Mouse (Mus musculus) olfactory bulb, adult 2 months (tissue): ENCODE results near the gene Tyw5. TPM values are rescaled to one million over a fixed set of nuclear protein-coding genes. Genes with fewer than 3 reads are reported as not detected.

Source experiments
- H3K27ac ChIP-seq: fragments of 200-500 bp; 2 replicates; pipeline ENCODE4 v1.5.1; 2012; ENCODE audit warnings: low read depth, low read length; ENCODE audit not compliant: insufficient read depth
- H3K4me1 ChIP-seq: fragments of 200-500 bp; 2 replicates; pipeline ENCODE4 v1.6.1; 2012; ENCODE audit warnings: low read length; ENCODE audit not compliant: control insufficient read depth, insufficient read depth
- H3K4me3 ChIP-seq: fragments of 200-500 bp; 2 replicates; pipeline ENCODE4 v1.5.1; 2012; ENCODE audit warnings: mild to moderate bottlenecking, low read depth, low read length, moderate library complexity; ENCODE audit not compliant: insufficient read depth
- CTCF ChIP-seq: fragments of 200-500 bp; IDR thresholded peaks from 2 replicates; pipeline ENCODE4 v1.5.1; 2012; ENCODE audit warnings: low read depth, mild to moderate bottlenecking, low read length, moderate library complexity; ENCODE audit not compliant: insufficient read depth
- POLR2A ChIP-seq: fragments of 200-500 bp; IDR thresholded peaks from 2 replicates; pipeline ENCODE4 v1.6.1; 2012; ENCODE audit warnings: mild to moderate bottlenecking, low read depth, low read length, moderate library complexity; ENCODE audit not compliant: insufficient read depth
- WGBS: fragments of 180-500 bp; shearing (Covaris S2); methylation state at CpG from one replicate; pipeline ENCODE4 v1.1.7; 2018; 5-methylcytosine and 5-hydroxymethylcytosine counted together
- polyA plus RNA-seq: library from polyadenylated mRNA; stranded (reverse); fragments of >200 nt; gene quantifications from 2 replicates; pipeline ENCODE4 v1.2.4, GENCODE M21; 2012; ENCODE audit warnings: low replicate concordance; ENCODE audit not compliant: missing spikeins, insufficient read depth, insufficient read length

Tyw5 gene
- polyA plus RNA-seq, 1 experiment = not detected

- Histone ChIP-seq H3K4me1 (no peaks in the 10 kb centered on the region), H3K27ac (no peak overlapping the region), H3K4me3 (no peak overlapping the region)
- TF ChIP-seq CTCF (no peak), POLR2A (no peak)
- WGBS = 90% methylated on average over 4 of the region's 4 CpGs
Observed at GRCm38 (mm10) chr1:57369111-57369510, 37.8 kb downstream of the Tyw5 start.

GRCm38 (mm10) chr1:57367446-57367845, 39.5 kb downstream of the Tyw5 start:
- TF ChIP-seq CTCF (no peak), POLR2A (no peak)
- 97% methylated on average over 3 of the region's 3 CpGs for whole genome bisulfite sequencing
- H3K4me3 ChIP-seq = no peak overlapping the region
- H3K4me1 ChIP-seq = no peaks in the 10 kb centered on the region
- no peak overlapping the region for H3K27ac ChIP-seq

DNA sequence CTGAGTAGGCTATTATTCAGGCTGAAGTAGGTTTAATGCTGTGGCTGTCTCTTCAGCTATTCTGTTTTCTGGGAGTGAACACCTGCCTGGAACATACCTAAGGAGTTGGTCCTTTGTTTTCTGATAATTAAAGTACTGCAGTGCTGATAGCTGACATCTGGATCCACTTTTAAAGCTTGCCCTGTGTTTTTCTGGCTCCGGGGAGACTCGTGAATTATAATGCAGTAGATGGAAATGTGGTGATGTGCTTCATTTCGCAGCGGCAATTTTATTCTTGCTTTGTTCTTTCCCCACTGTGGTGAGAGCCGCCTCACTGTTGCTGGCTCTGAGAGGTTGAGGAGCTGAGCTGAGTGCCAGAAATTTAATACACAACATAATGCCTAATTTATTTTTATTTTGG, 48.4 kb downstream of the Tyw5 start:
- no peak overlapping the region for H3K27ac ChIP-seq
- H3K4me3 ChIP-seq = no peak overlapping the region
- no peaks in the 10 kb centered on the region for H3K4me1 ChIP-seq
- TF ChIP-seq POLR2A (no peak), CTCF (no peak)
- WGBS = 35% methylated on average over 5 of the region's 5 CpGs

GRCm38 (mm10) chr1:57351941-57352340, 55.0 kb downstream of the Tyw5 start:
- Histone ChIP-seq H3K4me1 (no peaks in the 10 kb centered on the region), H3K4me3 (no peak overlapping the region), H3K27ac (no peak overlapping the region)
- no peak for TF ChIP-seq POLR2A
- TF ChIP-seq CTCF = no peak
- 68% methylated on average over 1 of the region's 1 CpGs for WGBS

DNA sequence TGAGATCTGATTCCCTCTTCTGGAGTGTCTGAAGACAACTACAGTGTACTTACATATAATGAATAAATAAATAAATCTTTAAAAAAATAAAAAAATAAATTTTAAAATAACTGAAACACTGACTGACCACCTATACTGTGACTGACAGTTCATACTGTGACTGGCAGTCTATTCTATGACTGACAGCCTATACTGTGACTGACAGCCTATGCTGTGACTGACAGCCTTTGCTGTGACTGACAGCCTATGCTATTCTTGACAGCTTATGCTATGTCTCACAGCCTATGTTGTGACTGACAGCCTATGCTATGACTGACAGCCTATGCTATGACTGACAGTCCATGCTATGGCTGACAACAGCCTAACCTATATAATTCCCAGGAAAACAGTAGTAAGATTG, 59.4 kb downstream of the Tyw5 start:
- no peaks in the 10 kb centered on the region for H3K4me1 ChIP-seq
- no peak overlapping the region for H3K4me3 ChIP-seq
- TF ChIP-seq CTCF (no peak), POLR2A (no peak)
- no peak overlapping the region for H3K27ac ChIP-seq

DNA sequence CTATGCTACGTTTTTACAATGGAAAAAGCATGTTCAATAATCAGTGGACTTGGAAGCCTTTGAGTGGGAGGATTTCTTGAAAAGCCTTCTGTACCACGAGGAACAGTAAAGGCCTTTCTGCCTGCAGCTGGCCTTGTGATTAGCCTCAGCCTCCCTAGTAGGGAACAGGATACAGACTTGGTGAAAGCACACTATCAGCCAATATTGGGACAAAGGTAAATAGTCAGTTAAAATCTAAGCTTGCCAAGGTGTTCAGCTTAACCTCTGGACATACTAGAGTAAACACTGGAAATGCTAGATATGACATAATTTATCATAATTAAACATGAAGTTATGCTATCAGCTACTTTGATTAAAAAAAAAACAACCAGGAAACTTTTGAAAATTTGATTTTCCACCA, 65.7 kb downstream of the Tyw5 start:
- WGBS = 40% methylated on average over 2 of the region's 2 CpGs
- H3K27ac ChIP-seq = no peak overlapping the region
- no peaks in the 10 kb centered on the region for H3K4me1 ChIP-seq
- H3K4me3 ChIP-seq = no peak overlapping the region
- no peak for TF ChIP-seq POLR2A
- TF ChIP-seq CTCF = no peak

DNA sequence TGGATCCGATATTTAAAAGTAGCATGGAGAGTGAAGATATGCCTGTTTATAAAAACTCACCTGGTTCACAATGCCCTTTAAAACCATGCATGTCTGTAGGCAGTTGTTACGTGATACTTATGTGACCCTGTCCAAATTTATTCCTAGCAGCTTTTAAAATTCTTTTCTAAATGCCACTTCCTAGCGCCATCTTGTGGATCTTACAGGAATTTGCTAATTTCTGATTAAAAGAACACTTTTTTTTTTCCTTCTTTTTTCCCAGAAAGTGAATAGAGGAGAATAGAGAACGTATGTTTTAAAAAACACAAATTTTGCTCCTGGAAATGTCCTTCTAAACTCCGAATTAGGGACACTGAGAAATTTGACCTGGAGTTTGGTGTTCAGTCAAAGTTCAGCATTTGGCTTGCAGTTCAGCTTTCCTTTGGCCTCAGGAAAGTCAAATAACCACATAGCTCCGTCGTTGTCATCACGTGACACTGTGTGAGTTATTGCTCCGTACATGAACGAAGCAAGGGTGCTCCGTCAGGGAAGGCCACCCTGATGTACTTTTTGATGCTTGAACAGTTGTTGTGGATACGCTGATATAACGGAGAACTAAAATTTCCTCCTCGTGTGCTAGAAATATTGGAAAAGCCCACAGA, 67.6 kb downstream of the Tyw5 start:
- Histone ChIP-seq H3K4me1 (no peaks in the 10 kb centered on the region), H3K27ac (no peak overlapping the region), H3K4me3 (no peak overlapping the region)
- TF ChIP-seq POLR2A (no peak), CTCF (no peak)
- 51% methylated on average over 14 of the region's 14 CpGs for WGBS

Other genes with a start within 250 kb of the Tyw5 start
- not detected in 2 replicates for gene 1700066M21Rik, start 29.5 kb downstream of the Tyw5 start, polyA plus RNA-seq
- gene Maip1, start 773 bp downstream of the Tyw5 start, polyA plus RNA-seq = not detected in 2 replicates